19 mouse cellular contexts compared by ENCODE assay signal in the genomic region with DNA sequence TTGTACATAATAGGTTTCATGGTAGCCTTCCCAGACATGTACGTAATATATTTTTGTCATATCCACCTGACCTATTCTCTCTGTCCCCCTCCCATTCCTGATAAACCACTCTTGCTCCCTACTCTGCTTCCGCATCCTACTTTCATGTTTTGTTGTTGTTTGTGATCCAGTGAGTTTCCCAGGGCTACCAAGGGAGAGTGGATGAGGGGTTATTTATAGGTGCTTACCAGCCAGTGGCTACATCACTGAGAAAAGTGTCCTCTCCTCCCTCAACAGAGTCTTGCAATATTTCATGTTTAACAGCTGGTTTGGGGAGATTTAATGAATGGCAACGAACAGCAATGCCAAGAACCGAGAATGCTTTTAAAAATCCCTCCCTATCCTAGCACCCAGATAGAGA.
"Had no signal": no experiment of that assay in that cellular context is flagged by ENCODE, and none has a peak within 500 bp of the region (broad histone marks: within the 10 kb centered on the region; RNA-seq: fewer than 3 reads in every experiment).

No protein-coding gene starts in this region.

- H3K9ac ChIP-seq: limb, embryonic 12.5 days; limb, embryonic 15.5 days; liver, embryonic 14.5 days; liver, postnatal 0 days; lung, embryonic 14.5 days; midbrain, embryonic 13.5 days had no signal

- H3K4me3 ChIP-seq: limb, embryonic 12.5 days; limb, embryonic 15.5 days; midbrain, embryonic 10.5 days; midbrain, embryonic 13.5 days had no signal

- H3K4me1 ChIP-seq: limb, embryonic 15.5 days had no signal

- H3K4me2 ChIP-seq: limb, embryonic 12.5 days; limb, embryonic 15.5 days; liver, embryonic 11.5 days; lung, embryonic 14.5 days; midbrain, embryonic 13.5 days had no signal

- H3K27me3 ChIP-seq: limb, embryonic 12.5 days; limb, embryonic 15.5 days; midbrain, embryonic 13.5 days had no signal

- H3K9me3 ChIP-seq: limb, embryonic 12.5 days; limb, embryonic 15.5 days; midbrain, embryonic 10.5 days; midbrain, embryonic 13.5 days had no signal

- H3K27ac ChIP-seq: kidney, postnatal 0 days; limb, embryonic 12.5 days; limb, embryonic 15.5 days; liver, embryonic 14.5 days; macrophage; midbrain, embryonic 10.5 days; midbrain, embryonic 13.5 days; stomach, postnatal 0 days had no signal

- H3K36me3 ChIP-seq: limb, embryonic 12.5 days; limb, embryonic 15.5 days; midbrain, embryonic 10.5 days; midbrain, embryonic 13.5 days had no signal

- DNase-seq: kidney, adult 2 months; kidney, postnatal 25 days; left cerebral cortex, postnatal 4 days; liver, postnatal 0 days; lung, embryonic 14.5 days; right cerebral cortex, postnatal 4 days; thymus, adult 2 months; thymus, postnatal 14 days had no signal

- ATAC-seq: intestine, postnatal 0 days; liver, postnatal 0 days; lung, postnatal 0 days; midbrain, embryonic 13.5 days had no signal
